Mouse (Mus musculus) gastrocnemius, adult 2 months (tissue): Measurements from ENCODE around the gene Cux1. TPM values are rescaled to one million over a fixed set of nuclear protein-coding genes. Genes with fewer than 3 reads are reported as not detected.

Experiments used
- DNase-seq: peaks from one replicate; pipeline ENCODE4 v3.0.0; 2022
- H3K27ac ChIP-seq: fragments of 200-600 bp; 2 replicates; pipeline ENCODE4 v1.8.1; 2022; ENCODE audit warnings: mild to moderate bottlenecking
- H3K4me3 ChIP-seq: fragments of 200-600 bp; 2 replicates; pipeline ENCODE4 v1.8.1; 2022; ENCODE audit warnings: mild to moderate bottlenecking, moderate library complexity
- CTCF ChIP-seq: fragments of 200-600 bp; IDR thresholded peaks from 2 replicates; pipeline ENCODE4 v1.8.1; 2022; ENCODE audit warnings: antibody characterized with exemption, mild to moderate bottlenecking, moderate library complexity
- intact Hi-C: fragments of 180-260 bp; cut with DNase I; formaldehyde crosslinking; loops from one replicate; pipeline ENCODE4 v1.15.1; 2025
- total RNA-seq, 2 experiments: library from RNA; stranded (reverse); gene quantifications; 2 replicates each; pipeline ENCODE4 v1.2.3; 2021

Cux1 gene
- total RNA-seq, 2 experiments from 2014 or later: 80.9 to 88.2 TPM

DNA sequence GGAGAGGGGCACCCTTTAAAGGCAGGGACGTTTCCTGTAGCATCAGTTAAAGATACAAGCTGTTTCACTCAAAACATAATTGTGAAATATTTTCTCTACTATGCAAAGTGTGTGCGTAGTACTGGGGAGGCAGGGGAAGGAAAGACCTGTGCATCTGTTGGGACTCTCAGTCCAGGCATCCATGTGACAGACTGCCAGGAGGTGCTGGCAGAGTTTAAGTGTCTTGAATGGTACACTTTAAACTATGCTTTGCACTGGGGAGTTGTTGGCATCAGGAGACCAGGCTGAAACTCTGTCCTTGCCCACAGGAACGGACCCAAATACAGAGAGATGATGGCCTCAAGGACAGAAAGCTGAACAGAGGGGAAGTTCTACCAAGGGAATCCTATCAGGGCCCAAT, 182.1 kb downstream of the Cux1 start:
- intact Hi-C loops: no loop called here
- Histone ChIP-seq H3K4me3 (no peak overlapping the region), H3K27ac (no peak overlapping the region)
- no peak for TF ChIP-seq CTCF
- DNase-seq: peak; percentile 28

DNA sequence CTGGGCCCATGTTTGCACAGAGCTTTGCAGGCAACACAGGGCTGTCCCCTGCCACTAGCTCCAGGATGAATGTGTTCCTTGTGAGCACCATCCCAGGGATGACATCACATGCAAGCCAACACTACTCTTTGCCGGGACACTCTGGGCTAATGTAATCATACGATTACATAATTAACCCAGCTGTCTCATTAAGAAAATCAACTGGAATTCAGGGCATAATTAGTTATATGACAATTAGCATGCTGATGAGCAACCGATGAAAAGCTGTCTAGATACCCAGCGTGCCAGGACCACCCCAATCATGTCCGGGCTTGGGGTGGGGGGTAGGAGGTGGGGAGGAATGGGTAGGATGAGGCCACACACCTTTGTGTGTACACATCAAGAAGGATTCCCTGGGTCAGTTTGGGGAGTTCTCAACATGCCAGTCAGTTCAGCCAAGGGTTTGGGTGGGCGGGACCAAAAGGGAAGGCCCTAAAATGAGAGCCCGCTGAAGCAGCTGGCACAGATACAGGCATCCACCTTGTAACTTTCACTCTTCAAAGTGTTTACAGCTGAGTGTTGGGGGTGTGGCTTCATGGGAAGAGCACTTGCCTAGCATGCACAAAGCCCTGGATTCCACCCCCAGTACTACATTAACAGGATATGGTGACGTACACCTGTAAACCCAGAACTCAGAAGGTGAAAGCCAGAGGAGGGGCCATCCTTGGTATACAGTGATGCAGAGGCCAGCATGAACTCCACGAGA, 184.9 kb downstream of the Cux1 start:
- intact Hi-C loops: no loop called here
- TF ChIP-seq CTCF: no peak
- H3K4me3 ChIP-seq: no peak overlapping the region
- H3K27ac ChIP-seq: no peak overlapping the region
- DNase-seq: no peak

DNA sequence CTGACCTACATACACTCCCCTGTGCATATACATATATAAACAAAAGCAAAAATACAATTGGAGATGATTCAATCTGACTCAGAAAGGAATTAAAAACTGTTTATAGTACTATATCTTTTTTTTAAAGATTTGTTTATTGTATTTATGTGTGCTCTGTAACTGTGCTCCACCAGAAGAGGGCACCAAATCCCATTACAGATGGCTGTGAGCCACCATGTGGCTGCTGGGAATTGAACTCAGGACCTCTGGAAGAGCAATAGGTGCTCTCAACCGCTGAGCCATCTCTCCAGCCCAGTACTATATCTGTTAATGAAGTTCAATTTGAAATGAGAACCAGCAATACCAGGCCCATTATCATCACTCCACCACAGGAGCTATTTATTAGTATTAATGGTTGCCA, 187.9 kb downstream of the Cux1 start:
- TF ChIP-seq CTCF: peak; percentile 56
- no peak overlapping the region for H3K4me3 ChIP-seq
- no peak overlapping the region for H3K27ac ChIP-seq
- intact Hi-C loops: loop anchor here (5.0 kb wide), 2 partner anchors 188 to 243 kb away; partner anchors contain the start of gene Cux1
- no peak for DNase-seq

DNA sequence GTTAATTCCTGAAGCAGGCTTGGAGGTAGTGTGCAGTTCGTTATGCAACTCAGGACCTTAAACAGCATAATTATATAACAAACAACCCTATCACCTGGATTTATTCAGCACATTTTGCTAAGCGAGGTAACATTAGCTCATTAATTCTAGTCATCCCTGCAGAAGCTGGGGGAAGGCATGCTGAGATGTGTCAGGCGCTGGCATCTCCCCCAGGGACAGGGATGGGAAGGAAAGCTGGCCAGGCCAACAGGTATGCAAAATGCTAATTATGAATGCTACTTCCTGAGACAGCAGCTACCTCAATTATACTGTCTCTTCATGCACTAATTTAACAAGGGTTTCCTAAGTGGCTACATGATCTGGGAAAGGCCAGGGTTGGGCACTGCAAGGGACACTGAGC, 190.2 kb downstream of the Cux1 start:
- no peak for DNase-seq
- intact Hi-C loops: loop anchor here (5.0 kb wide), 2 partner anchors 190 to 245 kb away; partner anchors contain the start of gene Cux1
- no peak for TF ChIP-seq CTCF
- no peak overlapping the region for H3K27ac ChIP-seq
- no peak overlapping the region for H3K4me3 ChIP-seq

DNA sequence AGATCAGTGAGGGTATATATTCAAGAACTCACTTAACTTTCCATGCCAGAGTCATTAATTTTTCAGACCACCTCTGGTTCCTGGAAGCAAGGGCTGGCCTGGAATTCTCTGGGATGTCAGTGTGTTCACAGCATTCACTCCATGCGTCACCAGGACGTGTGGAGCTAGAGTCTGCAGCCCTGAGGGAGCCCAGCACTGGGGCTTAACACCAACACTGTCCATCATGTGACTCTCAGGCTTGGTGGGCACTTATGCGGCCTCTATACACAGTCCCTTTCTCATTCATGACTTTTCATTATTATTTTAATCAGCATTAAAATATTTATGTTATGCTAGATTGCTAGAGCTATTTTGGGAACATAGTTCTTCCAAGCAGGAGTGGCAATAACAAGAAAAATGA, 191.9 kb downstream of the Cux1 start:
- no peak for DNase-seq
- Histone ChIP-seq H3K27ac (no peak overlapping the region), H3K4me3 (no peak overlapping the region)
- TF ChIP-seq CTCF: no peak
- intact Hi-C loops: loop anchor here (5.0 kb wide), 2 partner anchors 192 to 247 kb away; partner anchors contain the start of gene Cux1

DNA sequence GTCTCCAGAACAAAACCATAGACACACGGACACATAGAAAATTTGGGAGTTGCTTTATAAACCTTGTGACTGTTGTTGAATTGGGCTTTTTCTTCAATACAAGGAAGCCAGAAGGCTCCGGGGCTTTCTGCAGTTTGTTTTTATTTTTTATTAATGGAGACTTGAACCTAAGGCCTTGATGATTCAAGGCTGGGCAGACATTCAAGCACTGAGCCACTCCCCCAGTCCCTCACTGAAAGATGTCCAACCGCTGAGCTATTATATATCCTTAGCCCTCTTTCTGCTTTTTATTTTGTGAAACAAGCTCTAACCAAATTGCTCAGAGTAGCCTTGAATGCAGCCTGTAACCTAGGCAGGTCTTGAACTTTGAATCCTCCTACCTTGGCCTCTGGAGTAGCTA, 195.0 kb downstream of the Cux1 start:
- Histone ChIP-seq H3K27ac (no peak overlapping the region), H3K4me3 (no peak overlapping the region)
- TF ChIP-seq CTCF: no peak
- no peak for DNase-seq
- intact Hi-C loops: no loop called here

DNA sequence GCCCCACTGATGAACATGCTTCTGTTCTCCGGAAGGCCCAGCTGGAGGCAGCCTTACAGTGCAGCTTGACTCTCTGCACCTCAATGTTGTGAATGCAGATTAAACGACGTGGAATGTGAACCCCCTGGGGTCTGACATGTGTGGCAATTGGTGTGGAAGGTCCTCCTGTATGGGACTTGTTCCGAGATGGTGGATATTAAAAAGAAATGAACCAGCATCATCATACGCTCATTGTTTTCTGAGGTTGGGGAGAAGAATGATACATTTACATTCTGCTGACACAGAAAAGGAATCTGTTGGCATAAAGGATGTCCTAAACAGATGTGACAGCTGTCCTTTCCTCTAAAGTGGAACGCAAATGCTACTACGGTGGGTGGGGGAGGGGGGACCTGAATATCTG, 203.9 kb downstream of the Cux1 start:
- no peak for DNase-seq
- H3K4me3 ChIP-seq: no peak overlapping the region
- no peak for TF ChIP-seq CTCF
- intact Hi-C loops: no loop called here
- no peak overlapping the region for H3K27ac ChIP-seq

DNA sequence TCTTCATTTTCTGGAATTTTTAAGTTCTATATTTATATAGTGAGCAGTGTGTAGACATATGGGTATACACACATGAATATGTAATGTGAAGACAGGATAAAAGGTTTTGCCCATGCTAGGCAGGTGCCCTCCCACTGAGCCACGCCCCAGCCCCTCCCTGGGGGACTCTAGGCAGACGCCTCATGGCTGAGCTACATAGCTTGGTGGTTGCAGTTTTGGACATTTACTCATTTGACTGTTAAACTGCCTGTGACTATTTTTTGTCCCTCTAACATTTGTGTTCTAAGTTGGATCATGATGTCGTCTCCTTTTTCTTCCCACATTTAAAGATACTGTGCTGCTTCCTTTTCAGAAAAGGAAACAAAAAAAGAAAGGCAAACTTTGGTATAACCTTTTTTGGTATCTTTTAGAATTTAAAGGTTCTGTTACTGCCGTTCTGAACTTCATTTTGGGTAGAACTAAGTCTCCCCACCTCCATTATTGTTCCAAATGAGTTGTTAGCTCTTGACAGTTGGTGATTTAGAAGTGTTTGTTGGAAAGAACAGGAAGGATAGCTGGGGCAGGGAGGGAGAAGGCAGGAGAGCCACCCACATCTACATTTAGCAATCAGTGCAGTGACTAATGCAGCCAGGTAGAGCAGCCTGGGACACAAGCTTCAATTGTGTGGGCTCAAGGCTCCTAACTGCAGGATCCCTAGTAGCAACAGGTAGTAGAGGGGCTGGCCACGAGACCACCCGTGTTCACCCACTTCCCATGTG, 204.6 kb downstream of the Cux1 start:
- DNase-seq: no peak
- intact Hi-C loops: no loop called here
- H3K27ac ChIP-seq: no peak overlapping the region
- no peak overlapping the region for H3K4me3 ChIP-seq
- no peak for TF ChIP-seq CTCF

DNA sequence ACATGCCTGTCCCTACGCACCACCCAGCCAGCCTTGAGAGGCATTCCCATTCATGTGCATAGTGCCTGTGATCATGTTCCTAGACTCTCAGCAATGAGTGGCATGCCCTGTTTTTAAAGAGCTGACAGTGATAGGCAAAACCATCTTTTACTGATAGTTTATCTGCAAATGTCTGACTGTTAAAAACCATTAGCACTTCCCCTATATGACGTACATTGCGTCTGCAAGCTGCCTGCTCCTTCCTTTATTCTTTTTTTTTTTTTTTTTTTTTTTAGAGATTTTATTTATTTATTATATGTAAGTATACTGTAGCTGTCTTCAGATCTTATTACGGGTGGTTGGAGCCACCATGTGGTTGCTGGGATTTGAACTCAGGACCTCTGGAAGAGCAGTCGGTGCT, 205.3 kb downstream of the Cux1 start:
- TF ChIP-seq CTCF: no peak

DNA sequence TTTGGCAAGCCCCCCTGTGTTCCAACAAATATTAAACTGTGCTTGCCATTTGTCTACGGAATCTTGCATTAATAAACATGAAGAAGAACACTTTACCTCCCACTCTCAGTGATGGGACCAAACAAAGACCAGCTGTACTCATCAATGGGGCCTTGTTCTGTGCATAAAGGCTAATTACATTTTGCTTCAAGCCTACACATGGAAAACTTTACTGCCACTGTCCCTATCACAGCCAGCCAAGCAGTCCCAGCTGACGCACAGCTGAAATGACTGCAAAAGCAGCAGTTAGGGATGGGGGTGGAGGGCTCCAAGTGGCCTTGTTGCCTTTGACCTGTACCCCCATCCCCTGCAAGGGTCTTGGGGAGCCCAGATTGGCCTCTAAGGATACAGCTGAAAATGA, 210.1 kb downstream of the Cux1 start:
- intact Hi-C loops: no loop called here
- DNase-seq: no peak
- H3K4me3 ChIP-seq: no peak overlapping the region
- TF ChIP-seq CTCF: no peak
- no peak overlapping the region for H3K27ac ChIP-seq

More for the DNA sequence above, 205.3 kb downstream of the Cux1 start:
- no peak for DNase-seq
- H3K27ac ChIP-seq: no peak overlapping the region
- intact Hi-C loops: no loop called here
- H3K4me3 ChIP-seq: no peak overlapping the region

DNA sequence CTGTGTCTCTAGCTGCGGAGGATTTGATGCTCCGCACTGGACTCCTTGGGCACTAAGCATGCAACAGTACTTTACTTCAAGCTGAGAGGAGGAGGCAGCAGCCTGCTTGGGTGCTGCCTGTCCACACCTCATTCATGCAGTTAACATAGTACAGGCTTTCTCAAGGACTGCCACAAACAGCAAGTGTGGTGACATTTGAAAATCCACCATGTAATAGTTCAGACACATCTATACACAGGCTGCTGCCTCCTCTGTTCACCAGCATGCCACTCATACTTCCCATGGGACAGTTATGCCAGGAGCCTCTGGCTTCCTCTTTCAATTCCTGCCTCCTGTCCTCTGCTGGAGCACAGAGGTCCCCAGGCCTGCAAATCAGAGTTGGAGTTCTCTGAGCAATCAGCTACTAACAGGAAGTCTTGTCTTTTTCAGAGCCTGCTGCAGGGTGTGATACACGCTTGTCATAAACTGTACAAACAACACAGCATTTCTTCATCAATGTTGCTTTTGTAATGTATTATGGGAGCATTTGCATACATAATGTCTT, 211.6 kb downstream of the Cux1 start:
- TF ChIP-seq CTCF: no peak
- intact Hi-C loops: no loop called here
- H3K27ac ChIP-seq: peak overlapping the region; percentile 31; the same call in 1 of the 2 replicates

DNA sequence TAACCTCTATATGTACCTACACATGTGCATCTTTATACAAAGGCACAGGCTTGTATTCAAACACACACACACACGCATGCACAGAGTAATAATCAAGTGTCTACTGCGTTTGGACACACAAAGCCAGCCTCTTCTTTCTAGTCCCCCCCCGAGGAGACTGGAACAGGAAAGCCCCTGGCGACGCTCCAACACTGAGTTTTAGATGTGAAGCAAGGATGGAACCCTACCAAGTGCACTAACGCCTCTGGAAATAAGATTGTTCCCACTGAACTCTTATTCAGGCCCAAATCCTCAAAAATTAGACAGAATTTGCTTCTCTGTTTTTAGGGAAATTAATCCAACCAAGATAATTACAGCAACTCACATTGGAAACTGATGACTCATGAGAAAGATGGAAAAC, 212.6 kb downstream of the Cux1 start:
- no peak for TF ChIP-seq CTCF
- H3K27ac ChIP-seq: no peak overlapping the region
- no peak for DNase-seq
- H3K4me3 ChIP-seq: no peak overlapping the region
- intact Hi-C loops: no loop called here

More for the DNA sequence above, 211.6 kb downstream of the Cux1 start:
- no peak for DNase-seq
- H3K4me3 ChIP-seq: no peak overlapping the region

DNA sequence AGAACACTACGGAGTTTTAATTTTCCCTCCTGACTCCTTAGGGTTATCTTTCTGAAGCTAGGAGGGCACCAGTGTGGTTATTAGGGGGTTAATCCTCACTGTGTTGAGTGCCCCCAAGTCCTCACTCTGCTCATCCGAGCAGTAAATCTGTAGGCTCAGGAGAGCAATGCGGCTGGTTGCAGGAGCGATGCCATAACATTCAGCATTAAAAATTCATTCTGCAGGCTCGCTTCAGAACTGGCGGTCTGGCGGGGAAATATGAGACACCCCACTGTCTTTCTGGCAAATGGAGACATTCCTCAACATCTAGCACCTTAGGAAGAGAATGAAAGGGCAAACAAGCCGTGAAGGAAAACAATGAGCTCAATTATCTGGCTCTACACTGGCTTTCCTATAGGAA, 214.2 kb downstream of the Cux1 start:
- H3K27ac ChIP-seq: no peak overlapping the region
- DNase-seq: no peak
- no peak overlapping the region for H3K4me3 ChIP-seq
- no peak for TF ChIP-seq CTCF
- intact Hi-C loops: no loop called here
